Mouse (Mus musculus): ENCODE measurements around the gene 4930523C07Rik.

- TF ChIP-seq CTCF (conservative IDR thresholded peaks at IDR 0.05; ENCODE audit: low read length): no peak
- TF ChIP-seq POU5F1 (IDR thresholded peaks at IDR 0.05; ENCODE audit: borderline replicate concordance, low read length): no peak
- no peak for TF ChIP-seq NANOG (IDR thresholded peaks at IDR 0.05; ENCODE audit: borderline replicate concordance, low read length)
These were observed 42.5 kb downstream of the 4930523C07Rik start for GRCm38 (mm10) chr1:160086651-160087050.
